ENCODE assay signal across 8 mouse cellular contexts in the genomic region with DNA sequence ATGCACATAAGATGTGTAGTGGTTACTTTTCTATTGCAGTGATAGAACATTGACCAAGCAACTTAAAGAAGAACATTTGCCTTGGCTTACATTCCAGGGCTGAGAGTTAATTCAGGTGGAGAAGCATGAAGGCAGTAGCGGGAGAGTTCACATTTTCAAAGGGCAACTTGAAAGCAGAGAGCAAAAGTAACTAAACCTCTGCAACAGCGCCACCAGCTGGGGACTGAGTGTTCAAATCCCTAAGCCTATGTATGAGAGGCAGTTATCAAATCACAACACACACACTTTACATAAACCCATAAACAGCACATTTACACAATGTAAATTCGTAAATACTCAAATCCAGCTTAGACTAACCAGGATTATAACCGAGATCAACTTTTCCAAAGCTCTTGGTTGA. TPM values are rescaled to one million over a fixed set of nuclear protein-coding genes. Genes with fewer than 3 reads are reported as not detected.
A peak's percentile ranks its signal among the peaks of the same experiment; 100 is the strongest.
DNase-seq lines count a peak whose midpoint lies in the region; ATAC-seq and TF ChIP-seq lines count a peak whose summit lies in the region.

No protein-coding gene starts in this region.

- no peak for TF ChIP-seq POLR2A in brain, embryonic 14.5 days (IDR thresholded peaks at IDR 0.05; ENCODE audit: borderline replicate concordance, extremely low read depth, insufficient read depth, insufficient read length, poor library complexity, severe bottlenecking)

- TF ChIP-seq CTCF in brain, embryonic 14.5 days (IDR thresholded peaks at IDR 0.05; ENCODE audit: borderline replicate concordance, extremely low read depth, insufficient read depth, insufficient read length), result peak; percentile 76; the same call in 1 of the 2 replicates

- H3K36me3 ChIP-seq in liver, embryonic 12.5 days, result peaks cover 63% of the 10 kb centered on the region

- H3K4me1 ChIP-seq in liver, embryonic 12.5 days, result peaks cover 34% of the 10 kb centered on the region

- no peak overlapping the region for H3K4me2 ChIP-seq in liver, embryonic 12.5 days

- H3K4me3 ChIP-seq in liver, embryonic 12.5 days, result no peak overlapping the region

- H3K9me3 ChIP-seq in liver, embryonic 12.5 days (replicated peaks), result no peaks in the 10 kb centered on the region

- ATAC-seq in liver, embryonic 12.5 days, result no peak

- no peaks in the 10 kb centered on the region for H3K27me3 ChIP-seq in liver, embryonic 12.5 days (replicated peaks)

- WGBS in liver, embryonic 12.5 days (ENCODE audit: insufficient replicate concordance), result 17% methylated on average over 4 of the region's 4 CpGs

- intact Hi-C loops in left cerebral cortex, postnatal 4 days (cut with DNase I), result loop anchor here (5.0 to 10.0 kb wide), 3 partner anchors 105 to 165 kb away; a partner anchor contains a TSS

- H3K9ac ChIP-seq in liver, embryonic 12.5 days, result no peak overlapping the region

- DNase-seq in liver, result peak; percentile 88
- peak; percentile 91 for DNase-seq in brain, embryonic 14.5 days (ENCODE audit: low read depth)
- peak; percentile 83 for DNase-seq in forelimb bud, embryonic 11.5 days (ENCODE audit: low read depth, low spot score)
- DNase-seq in induced T-regulatory cell, adult 2 months (ENCODE audit: low read depth), result peak; percentile 92
- peak; percentile 85 for DNase-seq in left cerebral cortex, postnatal 4 days
- peak; percentile 47 for DNase-seq in ovary, postnatal 10 days (ENCODE audit: low spot score)
- DNase-seq in thymus, postnatal 10 days (ENCODE audit: low spot score in 2 of 2), result peak; percentile 61 to 86

- no peak overlapping the region for H3K27ac ChIP-seq in liver, embryonic 12.5 days

RNA-seq across cellular contexts. Expression of a gene that starts 1.7 kb away (rescaled TPM):
- 235 and 237 TPM in 2 replicates for polyA plus RNA-seq in liver, embryonic 12.5 days (2016; fragmentation: Nextera tagmentation; extraction: Ambion mirVana)
- polyA plus RNA-seq in brain, embryonic 14.5 days (2012; rRNA removed), result 161 and 168 TPM in 2 replicates
- total RNA-seq in left cerebral cortex, postnatal 4 days (2021), result 10 to 100 TPM; 86.1 to 93.7 TPM
